Mouse (Mus musculus) megakaryocyte-erythroid progenitor cell, adult 5-6 weeks (primary cell): ENCODE data around the gene Sarnp. TPM values are rescaled to one million over a fixed set of nuclear protein-coding genes. Genes with fewer than 3 reads are reported as not detected.

ENCODE experiments used
- total RNA-seq, 2 experiments: library from RNA; stranded (forward) in 1 of 2; stranded (reverse) in 1 of 2; fragments of 200-1000, 215-1000 nt in 1 of 2; fragments of >200 nt in 1 of 2; fragmentation: Nextera tagmentation in 1 of 2; gene quantifications; 2 replicates each; pipeline ENCODE4 v1.2.3; 2014 to 2017

Gene Sarnp
- total RNA-seq, 2 experiments from 2014 or later = 201 to 369 TPM

Other genes with a start within 250 kb of the Sarnp start
- gene Erbb3, start 227.7 kb upstream of the Sarnp start, total RNA-seq (2014; fragmentation: Nextera tagmentation) = 1.9 and 3.2 TPM in 2 replicates
- 0.09 and 1.2 TPM in 2 replicates for gene Erbb3, start 227.7 kb upstream of the Sarnp start, total RNA-seq (2017)
- gene Rps26, start 190.6 kb upstream of the Sarnp start, total RNA-seq (2014; fragmentation: Nextera tagmentation) = 3,309 and 3,313 TPM in 2 replicates
- 1,110 and 1,543 TPM in 2 replicates for gene Rps26, start 190.6 kb upstream of the Sarnp start, total RNA-seq (2017)
- gene Ikzf4, start 171.3 kb upstream of the Sarnp start, total RNA-seq (2014; fragmentation: Nextera tagmentation) = 0.25 and 0.26 TPM in 2 replicates
- 0.19 TPM in 1 of 2 replicates, not detected in the other for gene Ikzf4, start 171.3 kb upstream of the Sarnp start, total RNA-seq (2017)
- gene Suox, start 143.3 kb upstream of the Sarnp start, total RNA-seq (2014; fragmentation: Nextera tagmentation) = 7.0 and 7.8 TPM in 2 replicates
- gene Suox, start 143.3 kb upstream of the Sarnp start, total RNA-seq (2017) = 4.6 and 5.1 TPM in 2 replicates
- 16.2 and 22.1 TPM in 2 replicates for gene Rab5b, start 121.1 kb upstream of the Sarnp start, total RNA-seq (2014; fragmentation: Nextera tagmentation)
- gene Rab5b, start 121.1 kb upstream of the Sarnp start, total RNA-seq (2017) = 16.6 and 19.1 TPM in 2 replicates
- gene Pmel, start 113.1 kb upstream of the Sarnp start, total RNA-seq (2014; fragmentation: Nextera tagmentation) = not detected in 2 replicates
- not detected in 2 replicates for gene Pmel, start 113.1 kb upstream of the Sarnp start, total RNA-seq (2017)
- gene Cdk2, start 112.3 kb upstream of the Sarnp start, total RNA-seq (2014; fragmentation: Nextera tagmentation) = 68.6 and 94.9 TPM in 2 replicates
- gene Cdk2, start 112.3 kb upstream of the Sarnp start, total RNA-seq (2017) = 46.7 and 66.1 TPM in 2 replicates
- 10.6 and 11.4 TPM in 2 replicates for gene Dgka, start 72.5 kb upstream of the Sarnp start, total RNA-seq (2014; fragmentation: Nextera tagmentation)
- gene Dgka, start 72.5 kb upstream of the Sarnp start, total RNA-seq (2017) = 1.0 and 6.1 TPM in 2 replicates
- 26.6 and 38.0 TPM in 2 replicates for gene Pym1, start 69.4 kb upstream of the Sarnp start, total RNA-seq (2014; fragmentation: Nextera tagmentation)
- 27.0 and 58.4 TPM in 2 replicates for gene Pym1, start 69.4 kb upstream of the Sarnp start, total RNA-seq (2017)
- gene Mmp19, start 26.4 kb upstream of the Sarnp start, total RNA-seq (2014; fragmentation: Nextera tagmentation) = not detected in 2 replicates
- gene Mmp19, start 26.4 kb upstream of the Sarnp start, total RNA-seq (2017) = 0.05 and 0.23 TPM in 2 replicates
- gene Dnajc14, start 13.3 kb upstream of the Sarnp start, total RNA-seq (2014; fragmentation: Nextera tagmentation) = 18.6 and 21.5 TPM in 2 replicates
- gene Dnajc14, start 13.3 kb upstream of the Sarnp start, total RNA-seq (2017) = 20.8 and 30.7 TPM in 2 replicates
- 4.6 and 6.9 TPM in 2 replicates for gene Tmem198b, start 13.0 kb upstream of the Sarnp start, total RNA-seq (2014; fragmentation: Nextera tagmentation)
- gene Tmem198b, start 13.0 kb upstream of the Sarnp start, total RNA-seq (2017) = 1.5 and 2.8 TPM in 2 replicates
- 70.3 and 79.9 TPM in 2 replicates for gene Ormdl2, start 4.3 kb downstream of the Sarnp start, total RNA-seq (2014; fragmentation: Nextera tagmentation)
- gene Ormdl2, start 4.3 kb downstream of the Sarnp start, total RNA-seq (2017) = 99.3 and 115 TPM in 2 replicates
- gene Gdf11, start 74.4 kb downstream of the Sarnp start, total RNA-seq (2014; fragmentation: Nextera tagmentation) = 0.35 TPM in 1 of 2 replicates, not detected in the other
- 0.69 TPM in 1 of 2 replicates, not detected in the other for gene Gdf11, start 74.4 kb downstream of the Sarnp start, total RNA-seq (2017)
- gene Cd63, start 83.7 kb downstream of the Sarnp start, total RNA-seq (2014; fragmentation: Nextera tagmentation) = 6.8 and 19.4 TPM in 2 replicates
- gene Cd63, start 83.7 kb downstream of the Sarnp start, total RNA-seq (2017) = 15.5 and 18.0 TPM in 2 replicates
- gene Rdh5, start 105.6 kb downstream of the Sarnp start, total RNA-seq (2014; fragmentation: Nextera tagmentation) = 12.8 and 19.0 TPM in 2 replicates
- gene Rdh5, start 105.6 kb downstream of the Sarnp start, total RNA-seq (2017) = 1.1 and 3.0 TPM in 2 replicates
- 45.7 and 94.6 TPM in 2 replicates for gene Bloc1s1, start 106.7 kb downstream of the Sarnp start, total RNA-seq (2014; fragmentation: Nextera tagmentation)
- 73.8 and 82.2 TPM in 2 replicates for gene Bloc1s1, start 106.7 kb downstream of the Sarnp start, total RNA-seq (2017)
- not detected in 2 replicates for gene Itga7, start 116.5 kb downstream of the Sarnp start, total RNA-seq (2014; fragmentation: Nextera tagmentation)
- 0.04 and 0.19 TPM in 2 replicates for gene Itga7, start 116.5 kb downstream of the Sarnp start, total RNA-seq (2017)
- not detected in 2 replicates for gene Mettl7b, start 143.7 kb downstream of the Sarnp start, total RNA-seq (2014; fragmentation: Nextera tagmentation)
- not detected in 2 replicates for gene Mettl7b, start 143.7 kb downstream of the Sarnp start, total RNA-seq (2017)
- not detected in 2 replicates for gene Olfr9, start 172.1 kb downstream of the Sarnp start, total RNA-seq (2014; fragmentation: Nextera tagmentation)
- not detected in 2 replicates for gene Olfr9, start 172.1 kb downstream of the Sarnp start, total RNA-seq (2017)
- gene Olfr763, start 193.5 kb downstream of the Sarnp start, total RNA-seq (2014; fragmentation: Nextera tagmentation) = not detected in 2 replicates
- not detected in 2 replicates for gene Olfr763, start 193.5 kb downstream of the Sarnp start, total RNA-seq (2017)
- gene Olfr764-ps1, start 222.6 kb downstream of the Sarnp start, total RNA-seq (2014; fragmentation: Nextera tagmentation) = not detected in 2 replicates
- not detected in 2 replicates for gene Olfr764-ps1, start 222.6 kb downstream of the Sarnp start, total RNA-seq (2017)
- not detected in 2 replicates for gene Olfr765, start 232.7 kb downstream of the Sarnp start, total RNA-seq (2014; fragmentation: Nextera tagmentation)
- gene Olfr765, start 232.7 kb downstream of the Sarnp start, total RNA-seq (2017) = not detected in 2 replicates